Mouse (Mus musculus) CH12F3 (cell line): Measurements from ENCODE around the gene Cwc22.

Source experiments
- in situ Hi-C: fragments of 300-500 bp; cut with MboI; formaldehyde crosslinking; loops from 2 replicates; pipeline ENCODE4 v1.14.3; 2020; ENCODE audit warnings: low sequenced_read_pairs

Cwc22 gene

DNA sequence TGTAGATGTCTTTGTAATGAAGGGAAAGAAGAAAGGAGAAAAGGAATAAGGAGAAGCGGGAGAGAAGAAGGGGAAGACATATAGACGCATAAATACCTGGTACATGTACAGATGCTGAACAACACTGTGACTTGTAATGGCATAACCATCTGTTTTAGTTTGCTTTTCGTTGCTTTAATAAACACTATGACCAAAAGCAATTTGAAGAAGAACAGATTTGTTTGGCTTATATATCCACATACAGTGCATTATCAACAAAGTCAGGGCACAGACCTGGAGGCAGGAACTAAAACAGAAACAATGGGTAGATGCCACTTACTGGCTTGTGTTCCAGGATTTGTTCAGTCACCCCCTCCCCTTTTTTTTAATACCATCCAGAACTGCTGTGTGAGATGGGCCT is 24.4 kb upstream of the Cwc22 start:
- in situ Hi-C loops = no loop called here

DNA sequence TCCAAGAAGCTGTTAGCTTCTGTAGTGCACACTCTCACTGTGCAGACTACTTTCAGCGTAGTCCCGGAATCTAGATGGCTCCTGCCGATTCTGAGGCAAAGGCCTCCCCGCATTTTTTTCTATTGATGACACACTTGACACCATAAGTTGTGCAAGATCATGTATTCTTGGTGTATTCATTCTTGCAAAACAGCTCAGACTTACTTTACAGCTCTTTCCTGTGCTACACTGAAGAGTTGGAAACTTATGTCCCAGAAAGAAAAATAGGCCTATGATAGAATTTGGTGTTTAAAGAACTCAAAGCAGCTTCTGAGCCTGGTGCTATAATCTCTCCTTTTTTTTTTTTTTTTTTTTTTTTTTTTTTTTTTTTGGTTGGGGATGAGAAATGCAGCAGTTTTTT is 23.8 kb upstream of the Cwc22 start:
- in situ Hi-C loops = no loop called here

DNA sequence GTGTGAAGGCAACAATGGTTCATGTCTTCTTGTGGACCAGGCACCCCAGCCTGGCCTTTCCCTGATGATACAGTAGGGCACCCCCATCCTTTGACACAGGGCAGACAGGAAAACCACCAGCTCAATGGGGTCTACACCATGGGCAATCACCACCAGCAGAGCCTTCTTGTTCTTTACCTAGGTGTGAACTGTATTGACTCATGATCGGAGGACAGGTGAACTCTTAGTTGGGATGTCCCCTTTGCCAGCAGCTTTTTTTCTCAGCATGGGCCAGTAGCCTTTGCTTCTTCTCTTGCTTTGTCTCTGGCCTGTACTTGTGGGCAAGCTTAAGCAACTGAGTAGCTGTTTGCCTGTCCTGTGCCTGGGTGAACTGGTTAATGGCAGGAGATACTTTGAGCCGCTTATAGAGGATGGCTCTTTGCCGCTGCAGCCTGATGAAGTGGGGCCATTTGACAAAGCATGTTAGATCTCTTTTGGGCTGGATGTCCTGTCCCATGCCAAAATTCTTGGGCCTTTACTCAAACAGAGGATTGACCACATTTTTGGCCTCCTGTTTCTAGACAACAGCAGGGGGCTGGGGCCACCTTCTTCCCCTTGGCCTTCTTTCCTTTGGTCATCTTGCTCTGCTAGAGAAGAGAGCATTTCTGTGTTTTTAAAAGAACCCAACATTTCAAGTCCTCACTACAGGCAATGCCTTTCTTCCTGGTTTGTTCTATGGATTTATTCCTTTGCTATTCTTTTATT is 16.4 kb upstream of the Cwc22 start:
- in situ Hi-C loops = no loop called here

DNA sequence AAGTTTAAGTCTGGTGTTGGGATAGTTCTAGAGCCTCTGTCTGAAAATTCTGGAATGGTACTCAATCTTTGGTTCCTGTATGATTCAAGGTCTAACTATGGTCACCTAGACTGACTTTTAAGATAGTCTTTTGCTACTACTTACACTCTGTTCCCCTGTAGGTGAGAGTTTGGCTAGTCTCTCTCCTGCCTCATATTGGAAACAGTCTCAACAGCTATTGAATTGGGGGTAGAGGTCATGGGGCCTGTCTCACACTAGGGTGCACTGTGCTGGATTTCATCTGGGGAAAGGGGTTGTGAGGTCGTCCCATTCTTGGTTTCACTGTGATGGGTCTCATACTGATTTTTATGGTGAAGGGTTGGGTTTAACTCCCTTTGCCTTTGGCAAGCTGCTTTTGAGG is 15.1 kb upstream of the Cwc22 start:
- in situ Hi-C loops = no loop called here

DNA sequence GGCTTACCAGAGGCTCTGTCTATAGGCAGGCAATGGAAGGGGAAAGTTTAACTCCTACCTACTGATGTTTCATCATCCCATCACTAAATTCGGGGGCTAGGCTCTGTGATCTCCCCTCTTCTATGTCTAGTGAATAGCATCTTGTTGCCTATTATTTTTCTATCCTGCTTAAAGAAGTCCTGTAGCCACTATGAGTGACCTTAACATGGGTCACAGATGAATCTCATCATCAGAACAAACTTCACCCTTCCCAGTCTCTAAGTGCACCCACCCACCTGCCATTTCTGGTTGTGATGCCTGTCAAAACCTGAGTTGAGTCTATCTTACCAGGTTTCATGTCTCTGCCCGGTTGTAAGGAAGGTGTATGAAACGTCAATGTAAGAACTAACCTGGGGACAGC is 14.5 kb upstream of the Cwc22 start:
- in situ Hi-C loops = no loop called here

DNA sequence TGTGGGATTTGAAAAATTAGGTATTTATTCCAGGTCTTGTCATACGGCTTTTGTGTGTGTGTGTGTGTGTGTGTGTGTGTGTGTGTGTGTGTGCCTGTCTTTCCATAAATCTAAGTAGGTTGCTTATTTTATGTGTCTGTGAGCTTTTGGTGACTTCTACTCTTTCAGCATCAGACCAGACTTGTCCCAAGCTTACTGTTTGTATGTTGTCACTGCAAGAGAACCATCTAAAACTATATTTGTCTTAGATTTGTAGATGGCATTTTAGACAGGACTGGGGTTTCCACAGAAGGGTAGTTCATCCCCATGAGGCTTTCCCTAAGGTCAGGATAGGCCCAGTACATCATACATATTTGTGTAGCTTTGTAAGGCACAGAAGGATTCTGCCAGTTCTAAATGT is 13.2 kb upstream of the Cwc22 start:
- in situ Hi-C loops = no loop called here

DNA sequence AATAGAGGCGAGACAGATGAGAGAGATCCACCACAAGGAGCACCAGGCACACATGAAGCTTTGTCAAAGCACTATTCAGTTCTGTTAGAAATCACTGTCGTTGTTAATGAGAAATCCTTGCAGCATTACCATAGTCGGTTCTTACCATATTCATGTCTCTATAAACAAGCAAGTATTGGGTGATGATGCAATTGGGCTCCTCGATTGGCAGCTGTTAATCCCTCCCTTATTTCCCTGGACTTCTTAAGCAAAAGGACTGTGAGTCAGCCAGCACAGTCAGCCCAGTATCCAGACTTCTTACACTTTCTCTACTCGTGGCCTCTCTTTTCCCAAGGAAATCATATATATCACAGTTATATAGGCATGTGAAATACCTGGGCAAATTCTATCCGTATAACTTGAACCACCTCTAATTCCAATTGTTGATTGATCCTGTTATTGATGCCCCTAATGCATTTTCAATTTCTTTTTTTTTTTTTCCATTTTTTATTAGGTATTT is 5.3 kb upstream of the Cwc22 start:
- in situ Hi-C loops = no loop called here

DNA sequence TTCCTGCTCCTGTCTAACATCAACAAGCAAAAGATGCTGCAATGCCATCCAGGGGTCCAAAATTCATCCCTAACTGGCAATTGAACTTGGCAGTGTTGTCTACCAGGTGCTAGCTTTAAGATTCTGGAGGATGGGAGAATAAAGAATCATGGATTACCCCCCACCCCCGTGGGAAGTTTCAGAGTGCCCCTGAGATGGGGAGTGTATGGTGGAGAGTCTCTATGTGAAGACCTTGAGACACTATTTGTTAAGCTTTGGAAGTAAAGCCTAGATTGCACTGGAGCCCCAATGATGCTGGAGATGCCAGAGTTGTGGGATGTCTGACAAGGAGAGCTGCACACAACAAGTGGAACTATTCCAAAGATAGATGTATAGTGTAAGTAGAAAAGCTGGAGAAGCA is 3.9 kb upstream of the Cwc22 start:
- in situ Hi-C loops = no loop called here

DNA sequence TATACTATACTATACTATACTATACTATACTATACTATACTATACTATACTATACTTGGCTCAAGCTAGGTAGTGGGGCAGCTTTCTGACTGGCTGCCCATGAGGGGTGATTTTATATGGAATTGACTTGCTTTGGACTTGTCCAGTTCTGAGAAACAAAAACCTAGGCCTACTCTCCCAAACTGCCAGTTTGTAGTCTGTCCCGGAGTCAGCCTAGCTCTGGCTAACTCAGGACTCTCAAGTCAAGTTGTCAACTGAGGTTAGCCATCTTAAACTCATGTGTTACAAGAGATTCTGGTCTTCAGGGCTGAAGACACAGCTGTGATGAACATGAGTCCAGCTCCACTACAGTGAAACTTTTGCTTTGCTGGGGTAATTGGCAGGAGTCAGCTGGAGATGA is 3.3 kb upstream of the Cwc22 start:
- in situ Hi-C loops = no loop called here

DNA sequence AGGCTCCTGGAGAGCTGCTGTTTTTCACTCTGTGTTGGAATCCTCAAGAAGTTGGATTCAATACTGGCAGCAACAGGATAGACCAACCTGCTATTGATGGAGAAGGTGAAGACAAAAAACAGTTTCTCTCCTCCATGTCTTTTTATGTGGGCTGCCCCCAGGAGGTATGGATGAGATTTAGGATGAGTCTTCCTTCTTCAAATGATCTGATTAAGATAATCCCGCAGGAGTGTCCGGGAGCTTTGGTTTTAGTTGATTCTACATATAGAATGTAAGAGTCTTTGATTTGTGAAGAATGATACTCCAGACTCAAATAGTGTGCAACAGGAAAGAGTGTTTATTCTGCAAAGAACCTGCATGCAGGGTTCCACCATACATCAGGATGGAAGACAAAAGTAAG is 2.7 kb upstream of the Cwc22 start:
- in situ Hi-C loops = no loop called here

DNA sequence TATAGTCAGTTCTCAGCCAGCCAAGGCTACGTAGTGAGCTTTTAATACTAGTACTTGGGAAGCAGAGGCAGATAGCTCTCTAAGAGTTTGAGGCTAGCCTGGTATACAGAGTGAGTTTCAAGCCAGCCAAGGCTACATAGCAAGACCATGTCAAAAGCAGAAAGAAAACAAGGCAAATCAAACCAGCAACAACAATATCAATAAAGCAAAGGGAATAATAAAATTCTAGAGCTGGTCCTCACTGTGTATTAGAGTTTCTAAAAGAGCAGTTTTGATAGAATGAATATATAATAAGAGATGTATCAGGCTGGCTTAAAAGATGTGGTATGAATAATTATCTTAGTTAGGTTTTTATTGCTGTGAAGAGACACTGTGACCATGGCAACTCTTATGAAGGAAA is 2.0 kb upstream of the Cwc22 start:
- in situ Hi-C loops = no loop called here

DNA sequence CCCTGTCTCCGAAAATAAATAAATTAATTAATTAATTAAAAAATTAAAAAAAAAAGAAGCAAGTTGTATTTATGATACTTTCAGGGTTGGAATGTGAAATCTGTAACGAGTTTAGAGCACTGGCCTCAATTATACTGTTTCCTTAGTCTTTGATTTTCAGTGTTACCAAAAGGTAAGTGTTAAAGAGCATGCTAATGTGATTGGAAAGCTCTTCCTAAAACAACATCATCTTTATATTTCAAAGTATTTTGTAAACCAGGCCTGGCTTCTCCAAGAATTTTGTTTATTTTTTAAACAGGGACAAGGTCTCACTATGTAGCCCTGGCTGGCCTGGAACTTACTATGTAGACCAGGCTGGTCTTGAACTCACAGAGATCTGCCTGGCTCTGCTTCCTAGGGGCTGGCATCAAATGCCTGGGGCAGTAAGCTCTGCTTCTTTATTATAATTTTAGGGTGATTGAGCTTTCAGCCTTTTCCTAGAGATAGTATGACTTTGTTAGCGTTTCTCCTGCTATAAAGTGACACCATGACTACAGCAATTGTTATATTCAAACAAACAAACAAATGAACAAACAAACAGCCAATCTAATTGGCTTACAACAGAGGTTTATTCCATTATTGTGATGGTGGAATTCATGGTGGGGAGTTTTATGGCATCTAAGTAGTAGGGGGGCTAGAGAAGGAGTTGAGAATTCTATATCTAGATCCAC is 1.1 kb upstream of the Cwc22 start:
- in situ Hi-C loops = no loop called here

DNA sequence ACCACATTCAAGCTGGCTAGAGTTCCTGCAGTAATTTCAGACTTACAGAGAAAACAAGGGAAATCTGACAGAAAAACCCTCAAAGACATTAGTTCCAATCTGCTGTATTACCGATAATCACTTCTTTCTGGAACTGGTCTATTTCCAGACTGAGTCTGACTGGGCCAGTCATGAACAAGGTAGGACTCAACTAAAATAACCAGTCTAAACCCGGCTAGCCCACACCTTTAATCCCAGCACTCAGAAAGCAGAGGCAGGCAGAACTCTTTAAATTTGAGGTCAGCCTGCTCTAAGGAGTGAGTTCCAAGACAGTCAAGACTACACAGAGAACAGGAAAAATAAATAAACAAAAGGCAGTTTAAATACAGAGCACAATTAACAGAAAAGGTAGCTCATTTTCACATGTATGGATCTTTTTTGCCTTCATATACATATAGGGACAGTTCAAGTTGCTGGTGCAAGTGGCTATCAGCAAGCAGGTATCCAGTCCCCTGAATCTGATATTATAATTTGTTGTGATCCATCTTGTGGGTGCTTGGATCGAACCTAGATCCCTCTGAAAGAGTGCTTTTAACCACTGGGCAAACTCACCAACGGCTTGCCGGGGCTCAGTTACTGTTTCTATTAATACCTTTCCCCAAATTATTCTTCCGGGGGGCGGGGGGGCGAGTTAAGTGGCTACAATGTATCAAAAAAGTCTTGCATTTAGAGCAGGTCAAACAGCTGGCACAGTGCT is 1.1 kb downstream of the Cwc22 start:
- in situ Hi-C loops = no loop called here

DNA sequence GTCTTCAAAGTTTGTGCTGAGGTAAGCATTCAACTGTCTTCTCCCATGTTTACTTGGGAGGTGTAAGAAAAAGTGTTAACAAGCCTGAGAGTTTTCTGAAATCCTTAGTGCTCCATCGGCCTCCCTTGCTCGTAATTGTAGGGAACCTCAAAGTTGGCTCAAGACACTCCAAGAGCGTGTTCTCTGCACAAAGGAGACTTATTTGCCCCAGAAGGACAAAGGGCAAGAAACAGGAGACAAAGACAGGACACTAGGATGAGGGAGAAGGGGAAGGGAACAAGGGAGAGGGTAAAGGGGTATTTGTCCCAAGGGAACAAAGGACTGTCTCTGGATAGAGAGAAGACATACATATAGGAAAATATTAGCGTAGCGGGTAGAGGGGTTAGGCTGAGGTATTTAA is 1.9 kb downstream of the Cwc22 start:
- in situ Hi-C loops = no loop called here

DNA sequence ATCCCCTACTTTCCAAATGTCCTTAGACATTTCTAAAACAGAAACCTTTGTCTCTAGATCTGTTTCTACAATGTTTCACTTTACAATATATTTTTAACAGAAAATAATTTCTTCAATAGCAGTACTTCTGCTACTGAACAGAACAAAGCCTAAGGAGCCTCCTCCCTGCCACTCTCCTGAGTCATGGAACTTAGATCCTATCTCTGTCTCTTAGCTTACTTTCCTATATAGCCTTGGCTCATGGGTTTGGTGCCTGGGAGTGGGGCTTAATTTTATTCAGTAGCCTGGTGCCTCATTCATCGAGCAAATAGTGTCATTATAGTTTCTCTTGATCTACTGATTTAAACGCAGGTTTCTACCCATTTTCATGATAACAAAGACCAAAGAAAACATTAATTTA is 4.2 kb downstream of the Cwc22 start:
- in situ Hi-C loops = no loop called here

DNA sequence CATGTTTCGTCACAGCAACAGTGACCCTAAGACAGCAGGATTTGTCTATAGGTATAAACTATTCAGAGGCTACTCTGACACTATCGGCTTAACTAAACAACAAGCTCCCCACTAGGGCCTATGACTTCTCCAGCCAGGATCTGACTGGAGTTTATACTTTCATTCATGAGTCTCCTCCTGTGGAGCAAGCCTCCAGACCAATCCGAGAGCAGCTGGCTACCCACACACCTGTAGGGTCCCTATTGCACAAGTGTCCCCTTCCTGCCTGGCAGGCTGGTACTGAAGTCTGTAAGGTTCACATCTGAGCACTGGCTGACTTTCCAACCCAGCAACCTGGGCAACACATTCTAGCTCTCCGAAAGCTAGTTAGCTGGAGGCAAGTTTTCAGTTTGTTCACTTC is 7.9 kb downstream of the Cwc22 start:
- in situ Hi-C loops = no loop called here

DNA sequence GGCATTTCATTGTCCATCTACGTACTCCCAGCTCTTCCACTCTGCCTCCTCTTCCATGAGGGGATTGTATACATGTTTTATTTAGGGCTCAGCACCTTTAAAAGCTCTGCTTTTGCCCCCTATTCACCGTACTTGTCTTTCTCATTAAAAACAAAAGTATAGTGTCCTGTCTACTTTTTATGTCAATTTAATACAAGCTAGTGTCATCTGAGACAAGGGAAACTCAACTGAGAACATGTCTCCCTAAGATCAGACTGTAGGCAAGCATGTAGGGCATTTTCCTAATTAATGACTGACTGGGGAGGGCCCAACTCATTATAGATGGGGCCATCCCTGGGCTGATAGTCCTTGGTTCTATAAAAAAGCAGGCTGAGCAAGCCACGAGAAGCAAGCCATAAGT is 8.4 kb downstream of the Cwc22 start:
- in situ Hi-C loops = no loop called here

DNA sequence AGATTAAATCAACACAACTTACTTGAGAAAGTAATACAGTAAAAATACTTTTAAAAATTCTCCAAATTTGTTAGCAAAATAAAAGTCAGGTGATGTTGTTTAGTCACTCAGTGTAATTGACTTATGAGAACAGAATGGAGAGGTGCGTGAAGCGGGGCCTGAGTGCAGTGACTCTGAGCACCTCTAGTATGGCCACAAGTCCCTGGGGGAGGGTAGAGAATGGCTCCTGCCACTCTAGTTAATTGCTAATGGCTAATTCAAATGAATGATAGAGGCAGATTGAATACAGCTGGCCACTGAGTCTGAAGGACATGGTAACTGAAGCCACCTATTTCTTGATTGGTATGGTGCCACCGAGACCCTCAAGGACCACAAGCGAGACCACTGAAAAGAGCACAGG is 12.0 kb downstream of the Cwc22 start:
- in situ Hi-C loops = no loop called here

DNA sequence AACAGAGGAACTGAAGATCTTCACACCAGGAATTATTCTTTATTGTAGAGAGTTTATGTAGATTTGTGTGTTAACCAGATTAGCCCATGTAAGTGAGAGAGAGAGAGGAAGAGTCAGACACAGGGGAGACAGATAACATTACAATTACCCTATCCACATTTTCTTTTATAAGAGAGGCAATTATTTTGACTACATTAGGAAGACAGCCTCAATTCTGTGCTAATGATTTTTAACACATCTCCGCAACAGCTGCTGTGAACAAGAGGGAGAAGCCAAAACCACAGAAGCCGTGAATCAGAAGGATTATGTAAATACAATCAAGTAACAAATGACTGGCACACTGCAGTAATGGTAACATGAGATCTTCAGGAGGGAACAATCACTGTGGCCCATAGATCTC is 12.5 kb downstream of the Cwc22 start:
- in situ Hi-C loops = no loop called here

DNA sequence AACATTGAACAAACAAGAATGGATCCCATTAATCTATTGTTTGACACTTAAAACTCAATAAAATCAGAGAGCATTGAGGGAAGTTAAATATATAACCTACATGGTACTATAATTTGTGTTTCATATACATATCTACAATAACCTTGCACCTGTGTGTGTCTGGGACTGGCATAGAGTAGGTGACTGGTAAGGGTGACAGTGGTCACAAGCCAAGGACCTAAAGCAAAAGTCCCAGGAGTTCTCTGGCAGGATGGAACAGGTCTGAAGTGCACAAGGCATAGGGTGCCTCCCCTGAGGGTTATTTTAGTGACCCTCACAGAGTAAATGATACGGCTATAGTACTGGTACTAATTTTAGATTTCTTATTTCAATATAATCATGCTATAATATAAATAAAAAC is 14.2 kb downstream of the Cwc22 start:
- in situ Hi-C loops = no loop called here

DNA sequence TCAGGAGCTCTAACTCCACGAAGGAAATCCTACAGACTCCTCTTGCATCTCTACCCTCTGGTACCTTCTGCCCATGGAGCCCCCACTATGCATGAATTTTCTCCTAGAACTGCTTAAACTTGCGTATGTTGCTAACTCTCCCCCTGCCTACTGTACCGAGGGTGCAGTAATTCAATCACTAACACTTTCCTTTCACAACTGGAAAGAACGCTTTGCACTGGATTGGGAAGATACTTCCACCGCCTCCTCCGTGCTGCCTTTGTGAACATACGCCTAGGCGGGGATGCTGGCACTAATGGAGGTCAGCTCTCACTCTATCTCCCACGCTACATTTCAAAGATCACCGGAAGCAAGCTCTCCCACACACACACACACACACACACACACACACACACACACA is 17.8 kb downstream of the Cwc22 start:
- in situ Hi-C loops = no loop called here

DNA sequence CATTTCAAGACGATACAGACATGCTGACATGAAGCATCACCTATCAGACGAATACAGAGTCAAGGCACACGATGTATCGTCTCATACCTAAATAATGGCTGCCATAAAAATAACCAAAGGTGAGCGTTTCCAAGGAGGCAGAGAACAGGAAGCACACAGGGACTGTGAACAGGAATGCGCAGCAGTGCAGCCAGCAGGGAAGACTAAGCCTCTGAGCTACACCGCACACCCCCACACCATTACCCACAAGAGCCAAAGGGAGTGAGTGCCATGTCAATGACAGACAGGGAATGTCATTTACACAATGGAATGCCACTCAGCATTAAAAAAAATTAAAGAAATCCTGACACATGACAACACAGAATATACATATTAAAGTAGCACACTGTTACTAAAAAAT is 19.7 kb downstream of the Cwc22 start:
- in situ Hi-C loops = no loop called here
